Mouse (Mus musculus) adipose tissue, adult 10 weeks (tissue): ENCODE data around the gene Klhdc7a. TPM values are rescaled to one million over a fixed set of nuclear protein-coding genes. Genes with fewer than 3 reads are reported as not detected.

Source experiments
- polyA plus RNA-seq: library from polyadenylated mRNA; stranded (reverse); fragments of 350-450 nt; fragmentation: Illumina TruSeq; extraction: RNeasy Lipid Tissue Mini Kit (QIAGEN cat#74804); gene quantifications from one replicate; pipeline ENCODE4 v1.2.3, GENCODE M21; 2014; ENCODE audit warnings: low read depth, low replicate concordance

Klhdc7a gene
- polyA plus RNA-seq = 43.5 TPM

GRCm38 (mm10) chr4:139967922-139968321 lies at the start of gene Klhdc7a:
TSS of gene Klhdc7a (minus strand) at chr4:139968026.

Other genes with a start within 250 kb of the Klhdc7a start
- not detected for gene Pax7, start 134.5 kb downstream of the Klhdc7a start, polyA plus RNA-seq